Mouse (Mus musculus) bone marrow macrophage, adult 2 months (primary cell): ENCODE measurements around the gene Dnajc3.

Experiments
- CTCF ChIP-seq: IDR thresholded peaks from 2 replicates; pipeline ENCODE4 v1.5.1; 2012; ENCODE audit warnings: low read depth, mild to moderate bottlenecking, low read length, moderate library complexity
- POLR2A ChIP-seq: IDR thresholded peaks from 2 replicates; pipeline ENCODE4 v1.6.1; 2012; ENCODE audit warnings: mild to moderate bottlenecking, low read depth, low read length, borderline replicate concordance

- TF ChIP-seq POLR2A (no peak), CTCF (no peak)
Observed at GRCm38 (mm10) chr14:118987523-118988496, 50.0 kb downstream of the Dnajc3 start.
